Mouse (Mus musculus) gastrocnemius, adult 18-20 months (tissue): ENCODE measurements around the gene Extl2. TPM values are rescaled to one million over a fixed set of nuclear protein-coding genes. Genes with fewer than 3 reads are reported as not detected.

Source experiments
- DNase-seq: peaks from one replicate; pipeline ENCODE4 v3.0.0; 2021; ENCODE audit warnings: low spot score
- microRNA-seq: library from miRNA; unstranded; fragments of <30 nt; microRNA quantifications from one replicate; pipeline ENCODE4 v1.2.0, GENCODE M21; 2021
- total RNA-seq, 2 experiments: library from RNA; stranded (reverse); gene quantifications; 2 replicates each; pipeline ENCODE4 v1.2.3; 2021

Gene Extl2
- total RNA-seq, 2 experiments from 2014 or later, result 10.5 to 10.7 TPM

GRCm38 (mm10) chr3:116078490-116078889 lies 71.2 kb downstream of the Extl2 start:
- DNase-seq, result no peak

Small RNA genes lying within 50 kb of the gene (microRNA-seq; reads per million reads assigned to microRNA genes)
- gene Mir669n, result not detected

Other genes with a start within 250 kb of the Extl2 start
- 1 to 10 TPM; 4.5 to 5.5 TPM for gene Dph5, start 119.6 kb upstream of the Extl2 start, total RNA-seq
- gene Slc30a7, start 56 bp upstream of the Extl2 start, total RNA-seq, result 1 to 10 TPM; 3.6 to 6.3 TPM
- gene Vcam1, start 122.2 kb downstream of the Extl2 start, total RNA-seq, result 1 to 10 TPM; 1.7 to 3.1 TPM
- gene Gpr88, start 246.0 kb downstream of the Extl2 start, total RNA-seq, result not detected